Mouse (Mus musculus): ENCODE data around the gene Noxo1.
"Not testable (repeated sequence)": the region's sequence is repeated elsewhere in the genome, so short reads cannot be mapped to it uniquely, and the experiment has no call there.

Gene Noxo1

GRCm38 (mm10) chr17:24696011-24696697 is at the start of gene Noxo1, which contains the start of gene Gfer:
TSS of gene Noxo1 (plus strand) at chr17:24696234.
TSS of gene Gfer (minus strand) at chr17:24696156.
- DNase-seq (ENCODE audit: low spot score) = peak; percentile 95

- no peak for DNase-seq (ENCODE audit: low spot score)
Measured at GRCm38 (mm10) chr17:24646381-24646780, 49.7 kb upstream of the Noxo1 start.

- no peak for DNase-seq (ENCODE audit: low spot score)
Measured at GRCm38 (mm10) chr17:24647493-24647892, 48.5 kb upstream of the Noxo1 start.

GRCm38 (mm10) chr17:24648731-24649377 is 47.2 kb upstream of the Noxo1 start:
- no peak for DNase-seq (ENCODE audit: low spot score)

GRCm38 (mm10) chr17:24649581-24650069 is 46.4 kb upstream of the Noxo1 start:
- DNase-seq (ENCODE audit: low spot score) = peak; percentile 74

GRCm38 (mm10) chr17:24650070-24650616 is 45.9 kb upstream of the Noxo1 start, which contains the start of gene Slc9a3r2:
TSS of gene Slc9a3r2 (minus strand) at chr17:24650327.
- DNase-seq (ENCODE audit: low spot score) = no peak

GRCm38 (mm10) chr17:24650766-24651165 is 45.3 kb upstream of the Noxo1 start:
- no peak for DNase-seq (ENCODE audit: low spot score)

GRCm38 (mm10) chr17:24651835-24652234 is 44.2 kb upstream of the Noxo1 start:
- no peak for DNase-seq (ENCODE audit: low spot score)

- peak; percentile 91 for DNase-seq (ENCODE audit: low spot score)
Measured at GRCm38 (mm10) chr17:24653967-24654710, 41.9 kb upstream of the Noxo1 start.

- no peak for DNase-seq (ENCODE audit: low spot score)
Measured at GRCm38 (mm10) chr17:24654969-24655368, 41.1 kb upstream of the Noxo1 start.

- no peak for DNase-seq (ENCODE audit: low spot score)
Measured at GRCm38 (mm10) chr17:24658017-24658758, 37.8 kb upstream of the Noxo1 start, which contains the start of gene Npw. TSS of gene Npw (minus strand) at chr17:24658457.

- not testable (repeated sequence) for DNase-seq (ENCODE audit: low spot score)
Measured at GRCm38 (mm10) chr17:24667011-24667410, 29.0 kb upstream of the Noxo1 start.

GRCm38 (mm10) chr17:24667416-24667815 is 28.6 kb upstream of the Noxo1 start:
- no peak for DNase-seq (ENCODE audit: low spot score)

- not testable (repeated sequence) for DNase-seq (ENCODE audit: low spot score)
Measured at GRCm38 (mm10) chr17:24669214-24669544, 26.9 kb upstream of the Noxo1 start.

- DNase-seq (ENCODE audit: low spot score) = peak; percentile 97
Measured at GRCm38 (mm10) chr17:24669545-24670245, 26.3 kb upstream of the Noxo1 start, which contains the start of gene Zfp598. TSS of gene Zfp598 (plus strand) at chr17:24669687.

- no peak for DNase-seq (ENCODE audit: low spot score)
Measured at GRCm38 (mm10) chr17:24670246-24670844, 25.7 kb upstream of the Noxo1 start.

GRCm38 (mm10) chr17:24671346-24671745 is 24.7 kb upstream of the Noxo1 start:
- no peak for DNase-seq (ENCODE audit: low spot score)

GRCm38 (mm10) chr17:24672141-24672540 is 23.9 kb upstream of the Noxo1 start:
- no peak for DNase-seq (ENCODE audit: low spot score)

- no peak for DNase-seq (ENCODE audit: low spot score)
Measured at GRCm38 (mm10) chr17:24674277-24674676, 21.8 kb upstream of the Noxo1 start.

GRCm38 (mm10) chr17:24676187-24676586 is 19.8 kb upstream of the Noxo1 start:
- peak; percentile 84 for DNase-seq (ENCODE audit: low spot score)
